Mouse (Mus musculus) embryonic facial prominence, embryonic 11.5 days (tissue): ENCODE results near the gene Cd177. TPM values are rescaled to one million over a fixed set of nuclear protein-coding genes. Genes with fewer than 3 reads are reported as not detected.
"Not testable (repeated sequence)": the region's sequence is repeated elsewhere in the genome, so short reads cannot be mapped to it uniquely, and the experiment has no call there.

Source experiments
- ATAC-seq: fragments of 200-750 bp; cut with Nextera tagmentation; replicated peaks from 2 replicates; pipeline ENCODE4 v1.8.0; 2017; ENCODE audit warnings: low read depth; ENCODE audit not compliant: insufficient number of reproducible peaks, low FRiP score, low TSS enrichment
- DNase-seq: peaks from one replicate; pipeline ENCODE4 v3.0.0-alpha.2; 2015; ENCODE audit warnings: low spot score
- H3K27ac ChIP-seq: fragments of 300-500 bp; sonication (generic); replicated peaks from 2 replicates; pipeline ENCODE4 v1.5.1; 2014; ENCODE audit warnings: mild to moderate bottlenecking, low read depth, low read length, control low read depth
- H3K27me3 ChIP-seq: fragments of 300-500 bp; sonication (generic); 2 replicates; pipeline ENCODE4 v1.6.1; 2014; ENCODE audit warnings: mild to moderate bottlenecking, low read length, moderate library complexity, mixed read lengths; ENCODE audit not compliant: control insufficient read depth, insufficient read depth
- H3K36me3 ChIP-seq: fragments of 300-500 bp; sonication (generic); replicated peaks from 2 replicates; pipeline ENCODE4 v1.6.1; 2014; ENCODE audit warnings: low read depth, mild to moderate bottlenecking, low read length, moderate library complexity, mixed read lengths; ENCODE audit not compliant: control insufficient read depth, insufficient read depth
- H3K4me1 ChIP-seq: fragments of 300-500 bp; sonication (generic); 2 replicates; pipeline ENCODE4 v1.6.1; 2014; ENCODE audit warnings: low read length, mixed read lengths; ENCODE audit not compliant: control insufficient read depth, insufficient read depth
- H3K4me2 ChIP-seq: fragments of 300-500 bp; sonication (generic); 2 replicates; pipeline ENCODE4 v1.6.1; 2014; ENCODE audit warnings: low read depth, mild to moderate bottlenecking, control low read depth, low read length, moderate library complexity
- H3K4me3 ChIP-seq: fragments of 300-500 bp; sonication (generic); 2 replicates; pipeline ENCODE4 v1.5.1; 2014; ENCODE audit warnings: low read depth, low read length, control low read depth
- H3K9ac ChIP-seq: fragments of 300-500 bp; sonication (generic); replicated peaks from 2 replicates; pipeline ENCODE4 v1.6.1; 2014; ENCODE audit warnings: mild to moderate bottlenecking, control low read depth, low read length
- H3K9me3 ChIP-seq: fragments of 300-500 bp; sonication (generic); replicated peaks from 2 replicates; pipeline ENCODE4 v1.6.1; 2016; ENCODE audit warnings: mild to moderate bottlenecking, low read length, inconsistent platforms, mixed read lengths; ENCODE audit not compliant: control insufficient read depth
- WGBS: fragments of 180-500 bp; shearing (Covaris S2); extraction: QIAGEN DNeasy Blood & Tissue Kit; methylation state at CpG from one replicate; pipeline ENCODE4 v1.1.7; 2014; 5-methylcytosine and 5-hydroxymethylcytosine counted together
- polyA plus RNA-seq: library from polyadenylated mRNA; unstranded; fragments of >200 nt; fragmentation: Nextera tagmentation; extraction: Ambion mirVana; gene quantifications from 2 replicates; pipeline ENCODE4 v1.2.1, GENCODE M21; 2014

Cd177 gene
- polyA plus RNA-seq, 1 experiment from 2014 or later: not detected

GRCm38 (mm10) chr7:24726808-24727207, 33.3 kb downstream of the Cd177 start, which contains the start of gene Gm4763:
Gene Gm4763 (minus strand): TSS chr7:24726908.
- H3K9me3 ChIP-seq, H3K4me1 ChIP-seq, ATAC-seq, H3K27me3 ChIP-seq, DNase-seq, H3K4me2 ChIP-seq, H3K9ac ChIP-seq, H3K36me3 ChIP-seq, H3K4me3 ChIP-seq, H3K27ac ChIP-seq: not testable (repeated sequence)
- 90% methylated on average over 11 of the region's 11 CpGs for WGBS

- Histone ChIP-seq H3K9me3 (no peaks in the 10 kb centered on the region), H3K36me3 (no peaks in the 10 kb centered on the region), H3K4me3 (no peak overlapping the region), H3K9ac (no peak overlapping the region), H3K27me3 (no peaks in the 10 kb centered on the region), H3K27ac (no peak overlapping the region), H3K4me1 (no peaks in the 10 kb centered on the region), H3K4me2 (no peak overlapping the region)
- DNase-seq: no peak
- 70% methylated on average over 6 of the region's 6 CpGs for WGBS
- no peak for ATAC-seq
Observed at GRCm38 (mm10) chr7:24715039-24715438, 45.1 kb downstream of the Cd177 start.

- Histone ChIP-seq H3K9ac (no peak within 1 kb of the TSS), H3K27me3 (no peaks in the 10 kb centered on the region), H3K4me2 (no peak within 1 kb of the TSS), H3K27ac (no peak within 1 kb of the TSS), H3K4me3 (no peak within 1 kb of the TSS), H3K36me3 (no peaks in the 10 kb centered on the region), H3K4me1 (no peaks in the 10 kb centered on the region), H3K9me3 (no peaks in the 10 kb centered on the region)
- WGBS: 93% methylated on average over 14 of the region's 14 CpGs
- no peak for DNase-seq
- ATAC-seq: no peak
Observed at GRCm38 (mm10) chr7:24708832-24709292, 51.2 kb downstream of the Cd177 start, which contains the start of gene BC049730. Gene BC049730 (plus strand): TSS chr7:24709242.

GRCm38 (mm10) chr7:24702841-24703240, 57.3 kb downstream of the Cd177 start:
- 86% methylated on average over 9 of the region's 9 CpGs for WGBS
- H3K36me3 ChIP-seq, H3K4me3 ChIP-seq, H3K4me2 ChIP-seq, H3K27ac ChIP-seq, H3K4me1 ChIP-seq, H3K27me3 ChIP-seq, DNase-seq, H3K9me3 ChIP-seq, H3K9ac ChIP-seq, ATAC-seq: not testable (repeated sequence)

GRCm38 (mm10) chr7:24697891-24698290, 62.2 kb downstream of the Cd177 start:
- H3K4me1 ChIP-seq, DNase-seq, H3K9ac ChIP-seq, H3K4me3 ChIP-seq, H3K27me3 ChIP-seq, H3K27ac ChIP-seq, H3K36me3 ChIP-seq, H3K4me2 ChIP-seq, ATAC-seq, H3K9me3 ChIP-seq: not testable (repeated sequence)
- 87% methylated on average over 4 of the region's 4 CpGs for WGBS

Other genes starting within 250 kb of the Cd177 start
- 0.25 and 0.32 TPM in 2 replicates for gene AC161166.1, start 247.9 kb downstream of the Cd177 start, polyA plus RNA-seq
- 8.0 and 8.7 TPM in 2 replicates for gene Irgq, start 229.6 kb downstream of the Cd177 start, polyA plus RNA-seq
- gene Pinlyp, start 214.2 kb downstream of the Cd177 start, polyA plus RNA-seq: not detected in 2 replicates
- gene Xrcc1, start 214.0 kb downstream of the Cd177 start, polyA plus RNA-seq: 99.0 and 111 TPM in 2 replicates
- 24.4 and 27.2 TPM in 2 replicates for gene Ethe1, start 172.8 kb downstream of the Cd177 start, polyA plus RNA-seq
- gene Zfp575, start 172.7 kb downstream of the Cd177 start, polyA plus RNA-seq: 0.91 and 1.4 TPM in 2 replicates
- gene Phldb3, start 149.5 kb downstream of the Cd177 start, polyA plus RNA-seq: 0.10 and 0.13 TPM in 2 replicates
- 2.0 and 2.1 TPM in 2 replicates for gene Lypd3, start 123.8 kb downstream of the Cd177 start, polyA plus RNA-seq
- not detected in 2 replicates for gene Tex101, start 83.6 kb downstream of the Cd177 start, polyA plus RNA-seq
- not detected in 2 replicates for gene BC049730, start 51.1 kb downstream of the Cd177 start, polyA plus RNA-seq
- not detected in 2 replicates for gene Gm4763, start 33.4 kb downstream of the Cd177 start, polyA plus RNA-seq
- gene Ceacam10, start 16.9 kb upstream of the Cd177 start, polyA plus RNA-seq: 0.29 and 0.34 TPM in 2 replicates
- 20.6 and 26.5 TPM in 2 replicates for gene Gm9844, start 101.9 kb upstream of the Cd177 start, polyA plus RNA-seq
- gene Lypd4, start 109.6 kb upstream of the Cd177 start, polyA plus RNA-seq: not detected in 2 replicates
- gene Dmrtc2, start 109.7 kb upstream of the Cd177 start, polyA plus RNA-seq: not detected in 2 replicates
- gene Rps19, start 124.1 kb upstream of the Cd177 start, polyA plus RNA-seq: 2,121 and 2,269 TPM in 2 replicates
- 0.20 and 0.28 TPM in 2 replicates for gene Cd79a, start 137.1 kb upstream of the Cd177 start, polyA plus RNA-seq
- gene Arhgef1, start 142.6 kb upstream of the Cd177 start, polyA plus RNA-seq: 43.0 and 47.1 TPM in 2 replicates
- 0.36 and 0.79 TPM in 2 replicates for gene Gm4881, start 184.2 kb upstream of the Cd177 start, polyA plus RNA-seq
- 75.9 and 92.5 TPM in 2 replicates for gene Rabac1, start 212.4 kb upstream of the Cd177 start, polyA plus RNA-seq
- gene Atp1a3, start 245.6 kb upstream of the Cd177 start, polyA plus RNA-seq: 6.8 and 8.5 TPM in 2 replicates